9 mouse cellular contexts compared by ENCODE assay signal in the genomic region with DNA sequence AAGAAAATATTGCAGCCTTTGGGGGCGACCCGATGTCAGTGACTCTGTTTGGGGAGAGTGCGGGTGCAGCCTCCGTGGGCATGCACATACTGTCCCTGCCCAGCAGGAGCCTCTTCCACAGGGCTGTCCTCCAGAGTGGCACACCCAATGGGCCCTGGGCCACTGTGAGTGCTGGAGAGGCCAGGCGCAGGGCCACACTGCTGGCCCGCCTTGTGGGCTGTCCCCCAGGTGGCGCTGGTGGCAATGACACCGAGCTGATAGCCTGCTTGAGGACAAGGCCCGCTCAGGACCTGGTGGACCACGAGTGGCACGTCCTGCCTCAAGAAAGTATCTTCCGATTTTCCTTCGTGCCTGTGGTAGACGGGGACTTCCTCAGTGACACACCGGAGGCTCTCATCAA. TPM values are rescaled to one million over a fixed set of nuclear protein-coding genes. Genes with fewer than 3 reads are reported as not detected.
A peak's percentile ranks its signal among the peaks of the same experiment; 100 is the strongest.
DNase-seq lines count a peak whose midpoint lies in the region; ATAC-seq and TF ChIP-seq lines count a peak whose summit lies in the region.
"Had no signal": no experiment of that assay in that cellular context is flagged by ENCODE, and none has a peak within 500 bp of the region (broad histone marks: within the 10 kb centered on the region; RNA-seq: fewer than 3 reads in every experiment).

No protein-coding gene starts in this region.

- no peaks in the 10 kb centered on the region for H3K9me3 ChIP-seq in forebrain, postnatal 0 days (ENCODE audit: low read length)
- H3K9me3 ChIP-seq in hindbrain, embryonic 16.5 days (ENCODE audit: control insufficient read depth, low read length) = no peaks in the 10 kb centered on the region
- H3K9me3 ChIP-seq in liver, postnatal 0 days (ENCODE audit: low read length) = no peaks in the 10 kb centered on the region
- H3K9me3 ChIP-seq in neural tube, embryonic 13.5 days = no peaks in the 10 kb centered on the region
- H3K9me3 ChIP-seq: lung, embryonic 15.5 days had no signal

- H3K4me3 ChIP-seq in forebrain, postnatal 0 days (ENCODE audit: low read depth, low read length) = no peak overlapping the region
- no peak overlapping the region; the same call in 1 of the 2 replicates for H3K4me3 ChIP-seq in hindbrain, embryonic 16.5 days (ENCODE audit: low read length)
- H3K4me3 ChIP-seq in liver, postnatal 0 days (ENCODE audit: low read depth, low read length) = peak overlapping the region; percentile 62
- no peak overlapping the region for H3K4me3 ChIP-seq in neural tube, embryonic 13.5 days
- H3K4me3 ChIP-seq: lung, embryonic 15.5 days had no signal

- no peak for ATAC-seq in forebrain, postnatal 0 days
- ATAC-seq in hindbrain, embryonic 16.5 days = no peak
- ATAC-seq in liver, postnatal 0 days = peak; percentile 55
- ATAC-seq in neural tube, embryonic 13.5 days (ENCODE audit: low read depth) = no peak
- no peak for ATAC-seq in activated CD4-positive, CD25-positive, alpha-beta regulatory T cell, adult 4 months

- no peak overlapping the region for H3K27ac ChIP-seq in forebrain, postnatal 0 days (ENCODE audit: low read depth, low read length)
- H3K27ac ChIP-seq in hindbrain, embryonic 16.5 days (ENCODE audit: low read depth, low read length) = no peak overlapping the region
- H3K27ac ChIP-seq in liver, postnatal 0 days (ENCODE audit: low read depth) = peak overlapping the region; percentile 99
- H3K27ac ChIP-seq in neural tube, embryonic 13.5 days (replicated peaks) = no peak overlapping the region
- H3K27ac ChIP-seq: lung, embryonic 15.5 days had no signal

- DNase-seq in ovary, postnatal 10 days (ENCODE audit: low spot score) = peak; percentile 33
- no peak for DNase-seq in ovary, adult 18-20 months (ENCODE audit: low spot score)
- DNase-seq in adrenal gland, postnatal 36 days = peak; percentile 74 to 84
- DNase-seq in forebrain, postnatal 0 days = no peak
- peak; percentile 92 for DNase-seq in liver, postnatal 0 days

- TF ChIP-seq CTCF in forebrain, postnatal 0 days (IDR thresholded peaks at IDR 0.05; ENCODE audit: low read depth) = peak; percentile 49
- peak; percentile 98 for TF ChIP-seq CTCF in liver, postnatal 0 days (IDR thresholded peaks at IDR 0.05; ENCODE audit: low read depth)

- no peak overlapping the region for H3K9ac ChIP-seq in forebrain, postnatal 0 days
- peak overlapping the region; percentile 22; the same call in 1 of the 2 replicates for H3K9ac ChIP-seq in hindbrain, embryonic 16.5 days (ENCODE audit: low read depth, low read length)
- H3K9ac ChIP-seq in liver, postnatal 0 days (replicated peaks) = peak overlapping the region; percentile 83
- H3K9ac ChIP-seq in neural tube, embryonic 13.5 days = no peak overlapping the region
- H3K9ac ChIP-seq: lung, embryonic 15.5 days had no signal

- no peak for TF ChIP-seq EP300 in liver, postnatal 0 days (IDR thresholded peaks at IDR 0.05; ENCODE audit: low read depth)

- H3K27me3 ChIP-seq in forebrain, postnatal 0 days (ENCODE audit: insufficient read depth, low read length) = 0 out of 2 replicates have a peak, but pooled peaks cover 3% of the 10 kb centered on the region
- peaks cover 13% of the 10 kb centered on the region for H3K27me3 ChIP-seq in hindbrain, embryonic 16.5 days (replicated peaks; ENCODE audit: control insufficient read depth, insufficient read depth, low read length)
- H3K27me3 ChIP-seq in liver, postnatal 0 days (ENCODE audit: insufficient read depth, low read length) = peaks cover 31% of the 10 kb centered on the region
- peaks cover 49% of the 10 kb centered on the region for H3K27me3 ChIP-seq in neural tube, embryonic 13.5 days

- no peak overlapping the region for H3K4me2 ChIP-seq in forebrain, postnatal 0 days (ENCODE audit: low read depth)
- H3K4me2 ChIP-seq in hindbrain, embryonic 16.5 days (ENCODE audit: low read length) = peak overlapping the region; percentile 93
- H3K4me2 ChIP-seq in liver, postnatal 0 days (ENCODE audit: low read depth, low read length) = peak overlapping the region; percentile 99
- peak overlapping the region; percentile 92; the same call in 1 of the 2 replicates for H3K4me2 ChIP-seq in neural tube, embryonic 13.5 days
- H3K4me2 ChIP-seq: lung, embryonic 15.5 days had no signal

- 22% methylated on average over 15 of the region's 15 CpGs for WGBS in forebrain, postnatal 0 days
- 27% methylated on average over 15 of the region's 15 CpGs for WGBS in hindbrain, embryonic 16.5 days
- 14% methylated on average over 15 of the region's 15 CpGs for WGBS in liver, postnatal 0 days (ENCODE audit: insufficient replicate concordance)
- WGBS in neural tube, embryonic 13.5 days = 23% methylated on average over 15 of the region's 15 CpGs

- peaks cover 9% of the 10 kb centered on the region for H3K36me3 ChIP-seq in forebrain, postnatal 0 days (ENCODE audit: insufficient read depth)
- H3K36me3 ChIP-seq in hindbrain, embryonic 16.5 days (ENCODE audit: control insufficient read depth, insufficient read depth, low read length) = peaks cover 8% of the 10 kb centered on the region
- H3K36me3 ChIP-seq in liver, postnatal 0 days (replicated peaks; ENCODE audit: insufficient read depth, low read length) = peaks cover 5% of the 10 kb centered on the region
- peaks cover 8% of the 10 kb centered on the region for H3K36me3 ChIP-seq in neural tube, embryonic 13.5 days

- 0 out of 2 replicates have a peak, but pooled peaks cover 4% of the 10 kb centered on the region for H3K4me1 ChIP-seq in forebrain, postnatal 0 days (ENCODE audit: insufficient read depth)
- peaks cover 33% of the 10 kb centered on the region for H3K4me1 ChIP-seq in hindbrain, embryonic 16.5 days (ENCODE audit: control insufficient read depth, insufficient read depth, low read depth, low read length)
- H3K4me1 ChIP-seq in liver, postnatal 0 days (ENCODE audit: insufficient read depth) = peaks cover 44% of the 10 kb centered on the region
- H3K4me1 ChIP-seq in neural tube, embryonic 13.5 days (replicated peaks) = peaks cover 61% of the 10 kb centered on the region

RNA-seq across cellular contexts. Expression of gene Ache, which starts 3.4 kb away (rescaled TPM):
- 1 to 10 TPM; 7.0 TPM for total RNA-seq in adrenal gland, postnatal 36 days (2021)
- 48.4 and 73.2 TPM in 2 replicates for total RNA-seq in forebrain, postnatal 0 days (2014; rRNA removed)
- 44.3 and 69.1 TPM in 2 replicates for polyA plus RNA-seq in forebrain, postnatal 0 days (2015; fragmentation: Nextera tagmentation; extraction: Ambion mirVana)
- 86.8 and 102 TPM in 2 replicates for polyA plus RNA-seq in hindbrain, embryonic 16.5 days (2015; fragmentation: Nextera tagmentation; extraction: Ambion mirVana)
- 10.3 and 11.1 TPM in 2 replicates for polyA plus RNA-seq in liver, postnatal 0 days (2015; fragmentation: Nextera tagmentation; extraction: Ambion mirVana)
- 37.8 and 40.6 TPM in 2 replicates for polyA plus RNA-seq in neural tube, embryonic 13.5 days (2015; fragmentation: Nextera tagmentation; extraction: Ambion mirVana)
- polyA plus RNA-seq in activated CD4-positive, CD25-positive, alpha-beta regulatory T cell, adult 4 months (2017; shearing (Covaris generic)) = not detected

RNA-seq across cellular contexts. Expression of gene Ufsp1, which starts 3.8 kb away (rescaled TPM):
- 10 to 100 TPM; 10.2 to 12.7 TPM for total RNA-seq in adrenal gland, postnatal 36 days (2021)
- 15.2 and 16.2 TPM in 2 replicates for total RNA-seq in forebrain, postnatal 0 days (2014; rRNA removed)
- polyA plus RNA-seq in forebrain, postnatal 0 days (2015; fragmentation: Nextera tagmentation; extraction: Ambion mirVana) = 15.8 and 23.4 TPM in 2 replicates
- 25.5 and 29.6 TPM in 2 replicates for polyA plus RNA-seq in hindbrain, embryonic 16.5 days (2015; fragmentation: Nextera tagmentation; extraction: Ambion mirVana)
- 9.1 and 9.5 TPM in 2 replicates for polyA plus RNA-seq in liver, postnatal 0 days (2015; fragmentation: Nextera tagmentation; extraction: Ambion mirVana)
- 15.1 and 18.3 TPM in 2 replicates for polyA plus RNA-seq in neural tube, embryonic 13.5 days (2015; fragmentation: Nextera tagmentation; extraction: Ambion mirVana)
- 1 to 10 TPM in 1 of 2 experiments, not detected in 1; 1.7 TPM for polyA plus RNA-seq in activated CD4-positive, CD25-positive, alpha-beta regulatory T cell, adult 4 months (2017; shearing (Covaris generic))

RNA-seq across cellular contexts. Expression of gene Srrt, which starts 16.8 kb away (rescaled TPM):
- total RNA-seq in adrenal gland, postnatal 36 days (2021) = 100 to 1,000 TPM; 103 to 167 TPM
- 136 and 153 TPM in 2 replicates for total RNA-seq in forebrain, postnatal 0 days (2014; rRNA removed)
- polyA plus RNA-seq in forebrain, postnatal 0 days (2015; fragmentation: Nextera tagmentation; extraction: Ambion mirVana) = 52.3 and 55.6 TPM in 2 replicates
- polyA plus RNA-seq in hindbrain, embryonic 16.5 days (2015; fragmentation: Nextera tagmentation; extraction: Ambion mirVana) = 88.1 and 100 TPM in 2 replicates
- polyA plus RNA-seq in liver, postnatal 0 days (2015; fragmentation: Nextera tagmentation; extraction: Ambion mirVana) = 24.1 and 28.2 TPM in 2 replicates
- 102 and 115 TPM in 2 replicates for polyA plus RNA-seq in neural tube, embryonic 13.5 days (2015; fragmentation: Nextera tagmentation; extraction: Ambion mirVana)
- 10 to 100 TPM; 65.0 to 75.8 TPM for polyA plus RNA-seq in activated CD4-positive, CD25-positive, alpha-beta regulatory T cell, adult 4 months (2017; shearing (Covaris generic))

RNA-seq across cellular contexts. Expression of gene Trip6, which starts 23.5 kb away (rescaled TPM):
- total RNA-seq in adrenal gland, postnatal 36 days (2021) = 10 to 100 TPM; 36.7 to 38.2 TPM
- total RNA-seq in forebrain, postnatal 0 days (2014; rRNA removed) = 10.8 and 11.4 TPM in 2 replicates
- 9.9 and 11.6 TPM in 2 replicates for polyA plus RNA-seq in forebrain, postnatal 0 days (2015; fragmentation: Nextera tagmentation; extraction: Ambion mirVana)
- 13.2 and 17.3 TPM in 2 replicates for polyA plus RNA-seq in hindbrain, embryonic 16.5 days (2015; fragmentation: Nextera tagmentation; extraction: Ambion mirVana)
- polyA plus RNA-seq in liver, postnatal 0 days (2015; fragmentation: Nextera tagmentation; extraction: Ambion mirVana) = 7.5 and 9.2 TPM in 2 replicates
- 17.7 and 23.8 TPM in 2 replicates for polyA plus RNA-seq in neural tube, embryonic 13.5 days (2015; fragmentation: Nextera tagmentation; extraction: Ambion mirVana)
- 1 to 10 TPM; 1.3 to 1.5 TPM for polyA plus RNA-seq in activated CD4-positive, CD25-positive, alpha-beta regulatory T cell, adult 4 months (2017; shearing (Covaris generic))

RNA-seq across cellular contexts. Expression of gene Slc12a9, which starts 42.7 kb away (rescaled TPM):
- total RNA-seq in adrenal gland, postnatal 36 days (2021) = 10 to 100 TPM in 1 of 2 experiments, 1 to 10 TPM in 1; 8.0 to 11.5 TPM
- total RNA-seq in forebrain, postnatal 0 days (2014; rRNA removed) = 19.3 and 21.8 TPM in 2 replicates
- polyA plus RNA-seq in forebrain, postnatal 0 days (2015; fragmentation: Nextera tagmentation; extraction: Ambion mirVana) = 12.5 and 18.4 TPM in 2 replicates
- 24.5 and 26.7 TPM in 2 replicates for polyA plus RNA-seq in hindbrain, embryonic 16.5 days (2015; fragmentation: Nextera tagmentation; extraction: Ambion mirVana)
- polyA plus RNA-seq in liver, postnatal 0 days (2015; fragmentation: Nextera tagmentation; extraction: Ambion mirVana) = 2.9 and 3.2 TPM in 2 replicates
- 26.9 and 27.4 TPM in 2 replicates for polyA plus RNA-seq in neural tube, embryonic 13.5 days (2015; fragmentation: Nextera tagmentation; extraction: Ambion mirVana)
- 10 to 100 TPM in 1 of 2 experiments, 1 to 10 TPM in 1; 7.8 to 10.1 TPM for polyA plus RNA-seq in activated CD4-positive, CD25-positive, alpha-beta regulatory T cell, adult 4 months (2017; shearing (Covaris generic))

Comparison
In these comparisons a context has a peak if more than half of its experiments do, and no peak if none do; other contexts are left out.
1. DNase-seq: peak in ovary, postnatal 10 days (single experiment), adrenal gland, postnatal 36 days (2 of 2) and liver, postnatal 0 days (single experiment); none in ovary, adult 18-20 months (single experiment) and forebrain, postnatal 0 days (single experiment).
2. H3K9ac ChIP-seq: peak in hindbrain, embryonic 16.5 days (single experiment) and liver, postnatal 0 days (single experiment); none in forebrain, postnatal 0 days (single experiment) and neural tube, embryonic 13.5 days (single experiment).